Mouse (Mus musculus) testis, adult 2 months (tissue): ENCODE data around the gene Gm20388.

Experiments
- CTCF ChIP-seq: fragments of 200-500 bp; IDR thresholded peaks from 2 replicates; pipeline ENCODE4 v1.5.1; 2012; ENCODE audit warnings: low read depth, mild to moderate bottlenecking, inconsistent platforms, low read length, moderate library complexity; ENCODE audit not compliant: control insufficient read depth, insufficient read depth, insufficient replicate concordance
- POLR2A ChIP-seq: fragments of 200-500 bp; IDR thresholded peaks from 2 replicates; pipeline ENCODE4 v1.6.1; 2012; ENCODE audit warnings: low read depth, mild to moderate bottlenecking, inconsistent platforms, low read length, moderate library complexity; ENCODE audit not compliant: control insufficient read depth

DNA sequence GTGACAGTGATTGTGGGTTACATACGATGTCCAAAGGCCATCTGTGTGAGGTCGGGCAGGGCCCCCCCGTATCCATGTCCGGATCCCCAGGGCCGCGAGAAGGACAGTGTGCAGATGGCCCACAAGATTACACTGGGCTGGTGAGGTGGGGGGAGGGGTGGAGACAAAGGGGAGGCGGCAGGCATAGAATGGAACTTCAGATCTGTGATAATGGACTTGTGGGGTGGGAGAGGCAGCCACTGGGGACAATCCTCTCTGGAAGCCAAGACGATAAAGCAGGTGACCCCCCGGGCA lies 425.4 kb downstream of the Gm20388 start:
- TF ChIP-seq CTCF (no peak), POLR2A (no peak)
